Mouse (Mus musculus): ENCODE measurements at regions not wholly inside any gene's neighbourhood (a gene's known extent, or its start where the extent isn't known, plus 50 kb on each side); places are given as distances from the start of the nearest gene placed in this dataset.

DNA sequence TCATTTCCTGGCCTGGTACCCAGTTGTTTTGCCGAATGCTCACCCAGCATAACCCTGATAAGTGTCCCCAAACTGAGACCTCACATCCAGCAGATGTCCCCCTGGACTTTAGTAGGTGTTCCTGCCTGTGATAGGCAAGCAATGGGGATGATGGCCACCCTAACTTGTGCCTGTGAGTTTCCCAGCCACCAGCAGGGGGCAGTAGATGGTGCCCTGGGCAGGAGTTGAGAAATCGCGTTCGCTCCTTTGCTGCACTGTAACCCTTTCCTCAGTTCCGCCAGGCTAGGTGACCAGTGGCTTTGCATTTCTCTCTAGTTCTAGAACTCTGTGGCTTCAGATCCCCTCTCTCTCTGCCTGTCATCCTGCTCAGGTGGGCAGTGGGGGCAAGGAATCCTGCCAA lies 137.9 kb upstream of the Zc3h12a start:
- Histone ChIP-seq H3K27me3 (replicated peaks) (0 out of 2 replicates have a peak, but pooled peaks cover 9% of the 10 kb centered on the region), H3K27ac (replicated peaks) (no peak overlapping the region), H3K4me2 (no peak overlapping the region), H3K36me3 (no peaks in the 10 kb centered on the region), H3K4me1 (peaks cover 17% of the 10 kb centered on the region), H3K4me3 (replicated peaks) (no peak overlapping the region), H3K9ac (replicated peaks) (no peak overlapping the region), H3K9me3 (replicated peaks) (no peaks in the 10 kb centered on the region)
- ATAC-seq (ENCODE audit: low FRiP score): no peak
- WGBS: 24% methylated on average over 5 of the region's 5 CpGs

- no peak for ATAC-seq (ENCODE audit: low FRiP score)
- WGBS: 28% methylated on average over 7 of the region's 7 CpGs
- no peak overlapping the region for H3K27ac ChIP-seq (replicated peaks)
Observed at GRCm38 (mm10) chr4:125265065-125265464, 137.4 kb upstream of the Zc3h12a start.

GRCm38 (mm10) chr4:125261547-125261946 lies 133.9 kb upstream of the Zc3h12a start:
- H3K4me3 ChIP-seq (replicated peaks): no peak overlapping the region
- no peaks in the 10 kb centered on the region for H3K9me3 ChIP-seq (replicated peaks)
- H3K27ac ChIP-seq (replicated peaks): no peak overlapping the region
- no peak for ATAC-seq (ENCODE audit: low FRiP score)
- no peaks in the 10 kb centered on the region for H3K36me3 ChIP-seq
- WGBS: 34% methylated on average over 8 of the region's 8 CpGs
- peaks cover 24% of the 10 kb centered on the region for H3K4me1 ChIP-seq
- H3K27me3 ChIP-seq (replicated peaks): 0 out of 2 replicates have a peak, but pooled peaks cover 5% of the 10 kb centered on the region
- H3K9ac ChIP-seq (replicated peaks): no peak overlapping the region
- no peak overlapping the region for H3K4me2 ChIP-seq

More at GRCm38 (mm10) chr4:125265065-125265464, 137.4 kb upstream of the Zc3h12a start:
- Histone ChIP-seq H3K36me3 (no peaks in the 10 kb centered on the region), H3K9me3 (replicated peaks) (no peaks in the 10 kb centered on the region), H3K9ac (replicated peaks) (no peak overlapping the region), H3K27me3 (replicated peaks) (0 out of 2 replicates have a peak, but pooled peaks cover 9% of the 10 kb centered on the region), H3K4me3 (replicated peaks) (no peak overlapping the region), H3K4me2 (no peak overlapping the region), H3K4me1 (peaks cover 19% of the 10 kb centered on the region)

- H3K36me3 ChIP-seq: no peaks in the 10 kb centered on the region
- 24% methylated on average over 10 of the region's 10 CpGs for whole genome bisulfite sequencing
- no peak overlapping the region for H3K4me2 ChIP-seq
- no peak; the same call in 1 of the 2 replicates for ATAC-seq (ENCODE audit: low FRiP score)
- peak overlapping the region; percentile 38 for H3K27ac ChIP-seq (replicated peaks)
- H3K27me3 ChIP-seq (replicated peaks): 0 out of 2 replicates have a peak, but pooled peaks cover 5% of the 10 kb centered on the region
- no peak overlapping the region for H3K4me3 ChIP-seq (replicated peaks)
- peaks cover 18% of the 10 kb centered on the region for H3K4me1 ChIP-seq
- no peaks in the 10 kb centered on the region for H3K9me3 ChIP-seq (replicated peaks)
- H3K9ac ChIP-seq (replicated peaks): no peak overlapping the region
Observed at GRCm38 (mm10) chr4:125259306-125259705, 131.7 kb upstream of the Zc3h12a start.

GRCm38 (mm10) chr4:125257916-125258315 lies 130.3 kb upstream of the Zc3h12a start:
- H3K4me2 ChIP-seq: no peak overlapping the region
- H3K36me3 ChIP-seq: no peaks in the 10 kb centered on the region
- H3K27ac ChIP-seq (replicated peaks): no peak overlapping the region
- H3K27me3 ChIP-seq (replicated peaks): 0 out of 2 replicates have a peak, but pooled peaks cover 2% of the 10 kb centered on the region
- no peak overlapping the region for H3K4me3 ChIP-seq (replicated peaks)
- peaks cover 18% of the 10 kb centered on the region for H3K4me1 ChIP-seq
- no peak for ATAC-seq (ENCODE audit: low FRiP score)
- no peak overlapping the region for H3K9ac ChIP-seq (replicated peaks)
- 56% methylated on average over 6 of the region's 6 CpGs for WGBS
- H3K9me3 ChIP-seq (replicated peaks): no peaks in the 10 kb centered on the region

- ATAC-seq (ENCODE audit: low FRiP score): no peak
- no peak overlapping the region for H3K27ac ChIP-seq (replicated peaks)
- peaks cover 4% of the 10 kb centered on the region; the same call in 1 of the 2 replicates for H3K27me3 ChIP-seq (replicated peaks)
- 87% methylated on average over 3 of the region's 3 CpGs for WGBS
- H3K9me3 ChIP-seq (replicated peaks): no peaks in the 10 kb centered on the region
- H3K4me1 ChIP-seq: peaks cover 8% of the 10 kb centered on the region
- no peak overlapping the region for H3K4me2 ChIP-seq
- no peaks in the 10 kb centered on the region for H3K36me3 ChIP-seq
- no peak overlapping the region for H3K4me3 ChIP-seq (replicated peaks)
- H3K9ac ChIP-seq (replicated peaks): no peak overlapping the region
Observed at GRCm38 (mm10) chr4:125253161-125253560, 125.5 kb upstream of the Zc3h12a start.

DNA sequence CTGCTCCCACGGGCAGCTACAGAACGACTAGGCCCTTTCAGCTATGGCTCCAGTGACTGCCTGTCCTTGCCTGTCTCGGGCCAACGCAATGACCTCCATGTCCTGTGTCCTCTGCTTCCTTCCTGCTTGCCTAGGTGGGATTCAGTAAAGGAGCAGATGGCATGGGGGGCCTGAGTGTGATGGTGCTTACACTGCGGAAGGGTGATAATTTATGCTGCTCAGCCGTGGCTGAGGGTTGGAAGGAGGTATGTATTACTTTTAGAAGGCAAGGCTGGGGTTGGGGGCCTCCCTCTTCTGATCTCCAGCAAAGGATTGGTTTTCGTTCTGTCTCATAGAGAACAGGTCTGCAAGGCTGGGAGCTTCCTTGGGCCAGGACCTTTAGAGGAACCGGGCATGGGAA lies 124.6 kb upstream of the Zc3h12a start:
- ATAC-seq (ENCODE audit: low FRiP score): no peak
- H3K4me2 ChIP-seq: no peak overlapping the region
- no peaks in the 10 kb centered on the region for H3K36me3 ChIP-seq
- H3K9ac ChIP-seq (replicated peaks): no peak overlapping the region
- no peak overlapping the region for H3K27ac ChIP-seq (replicated peaks)
- 56% methylated on average over 8 of the region's 8 CpGs for WGBS
- H3K27me3 ChIP-seq (replicated peaks): peaks cover 4% of the 10 kb centered on the region; the same call in 1 of the 2 replicates
- H3K4me3 ChIP-seq (replicated peaks): no peak overlapping the region
- peaks cover 8% of the 10 kb centered on the region for H3K4me1 ChIP-seq
- H3K9me3 ChIP-seq (replicated peaks): no peaks in the 10 kb centered on the region

- H3K27ac ChIP-seq (replicated peaks): no peak overlapping the region
- ATAC-seq (ENCODE audit: low FRiP score): no peak
- 68% methylated on average over 7 of the region's 7 CpGs for WGBS
Observed at GRCm38 (mm10) chr4:125249061-125249460, 121.4 kb upstream of the Zc3h12a start.

GRCm38 (mm10) chr4:125246171-125246570 lies 118.5 kb upstream of the Zc3h12a start:
- 16% methylated on average over 5 of the region's 5 CpGs for WGBS
- H3K4me3 ChIP-seq (replicated peaks): no peak overlapping the region
- ATAC-seq (ENCODE audit: low FRiP score): no peak
- H3K4me2 ChIP-seq: no peak overlapping the region
- no peaks in the 10 kb centered on the region for H3K36me3 ChIP-seq
- H3K9me3 ChIP-seq (replicated peaks): no peaks in the 10 kb centered on the region
- no peak overlapping the region for H3K27ac ChIP-seq (replicated peaks)
- no peak overlapping the region for H3K9ac ChIP-seq (replicated peaks)
- peaks cover 9% of the 10 kb centered on the region for H3K27me3 ChIP-seq (replicated peaks)
- H3K4me1 ChIP-seq: peaks cover 14% of the 10 kb centered on the region

More at GRCm38 (mm10) chr4:125249061-125249460, 121.4 kb upstream of the Zc3h12a start:
- H3K4me3 ChIP-seq (replicated peaks): no peak overlapping the region
- no peak overlapping the region for H3K9ac ChIP-seq (replicated peaks)
- H3K9me3 ChIP-seq (replicated peaks): no peaks in the 10 kb centered on the region
- H3K27me3 ChIP-seq (replicated peaks): peaks cover 9% of the 10 kb centered on the region
- H3K36me3 ChIP-seq: no peaks in the 10 kb centered on the region
- no peak overlapping the region for H3K4me2 ChIP-seq
- peaks cover 8% of the 10 kb centered on the region for H3K4me1 ChIP-seq

DNA sequence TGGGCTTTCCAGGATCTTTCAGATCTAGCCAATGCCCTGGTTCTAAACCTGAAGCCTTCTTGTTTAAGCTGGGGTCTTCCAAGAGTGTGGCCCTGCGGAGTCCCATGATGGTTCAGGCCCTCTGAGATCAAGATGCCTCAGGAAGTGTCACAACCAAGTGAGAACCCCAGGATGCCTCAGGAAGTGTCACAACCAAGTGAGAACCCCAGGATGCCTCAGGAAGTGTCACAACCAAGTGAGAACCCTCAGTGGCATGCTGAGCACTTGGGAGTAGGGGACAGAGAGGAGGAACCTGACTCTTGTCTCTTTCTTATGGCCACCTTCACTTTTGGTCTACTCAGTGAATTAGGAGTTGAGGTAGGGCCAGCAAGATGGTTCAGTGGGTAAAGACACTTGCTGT lies 114.9 kb upstream of the Zc3h12a start:
- ATAC-seq (ENCODE audit: low FRiP score): no peak
- no peak overlapping the region for H3K4me3 ChIP-seq (replicated peaks)
- no peaks in the 10 kb centered on the region for H3K9me3 ChIP-seq (replicated peaks)
- H3K4me2 ChIP-seq: no peak overlapping the region
- no peak overlapping the region for H3K9ac ChIP-seq (replicated peaks)
- peaks cover 14% of the 10 kb centered on the region; the same call in 1 of the 2 replicates for H3K4me1 ChIP-seq
- no peak overlapping the region for H3K27ac ChIP-seq (replicated peaks)
- H3K27me3 ChIP-seq (replicated peaks): peaks cover 6% of the 10 kb centered on the region
- H3K36me3 ChIP-seq: no peaks in the 10 kb centered on the region
- WGBS: 85% methylated on average over 1 of the region's 1 CpGs

DNA sequence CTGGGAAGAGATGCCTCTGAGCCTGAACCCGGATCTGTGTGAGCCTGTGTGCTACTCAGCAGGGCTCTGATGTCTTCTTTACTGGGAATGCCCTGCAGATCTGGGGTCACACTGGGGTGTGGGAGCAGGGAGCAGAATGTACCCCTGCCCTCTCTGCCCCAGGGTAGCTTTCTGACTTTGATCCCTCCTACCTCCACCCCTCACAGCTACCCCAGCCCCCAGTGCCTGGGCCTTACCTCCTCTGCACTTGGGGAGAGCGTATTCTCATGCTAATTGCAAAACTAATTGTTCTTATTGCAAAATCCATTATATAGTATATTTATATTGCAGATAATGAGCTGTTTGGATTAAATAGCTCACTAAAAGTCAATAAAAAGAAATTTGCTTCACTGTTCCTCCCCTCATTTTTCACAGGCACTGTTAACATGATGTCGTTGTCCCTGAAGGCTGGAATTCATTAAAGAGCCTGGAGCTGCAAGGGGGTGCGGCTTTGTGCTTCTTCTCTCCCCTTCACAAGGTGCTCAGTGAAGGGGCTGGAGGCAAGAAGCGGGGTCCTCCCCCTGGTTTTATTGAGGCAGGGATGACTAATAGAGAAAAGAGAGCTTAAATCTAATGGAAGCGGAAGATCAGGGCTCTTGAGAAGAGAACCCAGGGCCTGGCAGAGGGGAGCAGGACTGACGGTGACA lies 114.1 kb upstream of the Zc3h12a start:
- no peak overlapping the region for H3K4me3 ChIP-seq (replicated peaks)
- peaks cover 6% of the 10 kb centered on the region for H3K27me3 ChIP-seq (replicated peaks)
- H3K27ac ChIP-seq (replicated peaks): peak overlapping the region; percentile 51
- peak; percentile 45; the same call in 1 of the 2 replicates for ATAC-seq (ENCODE audit: low FRiP score)
- H3K9ac ChIP-seq (replicated peaks): no peak overlapping the region
- no peaks in the 10 kb centered on the region for H3K9me3 ChIP-seq (replicated peaks)
- no peaks in the 10 kb centered on the region for H3K36me3 ChIP-seq
- peaks cover 14% of the 10 kb centered on the region; the same call in 1 of the 2 replicates for H3K4me1 ChIP-seq
- no peak overlapping the region for H3K4me2 ChIP-seq
- WGBS: 17% methylated on average over 7 of the region's 7 CpGs

DNA sequence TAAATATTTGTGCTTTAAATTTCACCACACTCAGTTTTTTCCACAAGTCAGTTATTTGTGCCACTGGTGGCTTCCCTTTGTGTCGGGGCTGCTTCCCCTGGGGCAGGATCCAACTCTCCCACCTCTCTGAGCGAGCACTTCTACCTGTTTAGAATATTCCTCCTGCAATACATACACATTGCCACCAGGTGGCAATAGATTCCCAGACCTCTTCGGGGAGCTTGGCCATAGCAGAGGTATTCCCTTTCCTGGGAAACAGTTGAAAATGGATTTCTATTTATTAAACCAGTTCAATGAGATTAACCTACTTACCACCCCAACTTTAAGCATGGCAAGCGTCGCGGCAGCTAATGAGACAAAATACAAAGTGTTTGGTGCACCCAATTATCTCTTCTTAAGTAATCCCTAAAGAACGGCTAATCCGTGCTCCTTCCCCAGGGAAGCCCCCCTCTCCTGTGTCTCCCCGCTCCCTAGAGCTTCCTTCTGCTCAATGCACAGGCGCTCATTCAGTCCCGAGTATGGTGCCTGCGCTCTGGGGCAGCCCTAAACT lies 104.1 kb upstream of the Zc3h12a start:
- Histone ChIP-seq H3K4me2 (no peak overlapping the region), H3K4me1 (0 out of 2 replicates have a peak, but pooled peaks cover 6% of the 10 kb centered on the region), H3K9me3 (replicated peaks) (no peaks in the 10 kb centered on the region), H3K27me3 (replicated peaks) (peaks cover 6% of the 10 kb centered on the region; the same call in 1 of the 2 replicates), H3K4me3 (replicated peaks) (no peak overlapping the region), H3K27ac (replicated peaks) (no peak overlapping the region), H3K9ac (replicated peaks) (no peak overlapping the region), H3K36me3 (no peaks in the 10 kb centered on the region)
- 26% methylated on average over 12 of the region's 12 CpGs for WGBS
- ATAC-seq (ENCODE audit: low FRiP score): no peak

Measured in neural tube, embryonic 15.5 days (tissue).